Mouse (Mus musculus) liver, adult (tissue): ENCODE data around the gene Taf3.

ENCODE experiments used
- GATA4 ChIP-seq: IDR thresholded peaks from 2 replicates; pipeline ENCODE4 v1.6.1; 2014; ENCODE audit warnings: mild to moderate bottlenecking, low read length; ENCODE audit not compliant: insufficient replicate concordance

Taf3 gene

GRCm38 (mm10) chr2:9888913-9889650, 159.3 kb downstream of the Taf3 start, which contains the start of gene 9230102O04Rik:
9230102O04Rik (minus strand) TSS chr2:9889540.
- TF ChIP-seq GATA4 = no peak

GRCm38 (mm10) chr2:9887636-9888035, 160.8 kb downstream of the Taf3 start:
- no peak for TF ChIP-seq GATA4

- no peak for TF ChIP-seq GATA4
Measured at GRCm38 (mm10) chr2:9886921-9887610, 161.3 kb downstream of the Taf3 start.

GRCm38 (mm10) chr2:9886031-9886430, 162.4 kb downstream of the Taf3 start:
- TF ChIP-seq GATA4 = no peak

- no peak for TF ChIP-seq GATA4
Measured at GRCm38 (mm10) chr2:9885217-9885770, 163.1 kb downstream of the Taf3 start.

- TF ChIP-seq GATA4 = no peak
Measured at GRCm38 (mm10) chr2:9884533-9885216, 163.7 kb downstream of the Taf3 start.

- no peak for TF ChIP-seq GATA4
Measured at GRCm38 (mm10) chr2:9883803-9884532, 164.4 kb downstream of the Taf3 start.

GRCm38 (mm10) chr2:9882926-9883802, 165.2 kb downstream of the Taf3 start:
- TF ChIP-seq GATA4 = no peak

GRCm38 (mm10) chr2:9882371-9882925, 165.9 kb downstream of the Taf3 start:
- no peak for TF ChIP-seq GATA4

GRCm38 (mm10) chr2:9881611-9882023, 166.8 kb downstream of the Taf3 start:
- no peak for TF ChIP-seq GATA4

- TF ChIP-seq GATA4 = no peak
Measured at GRCm38 (mm10) chr2:9881051-9881591, 167.3 kb downstream of the Taf3 start, which contains the start of gene 4930412O13Rik. 4930412O13Rik (plus strand) TSS chr2:9881252.

GRCm38 (mm10) chr2:9880271-9880670, 168.1 kb downstream of the Taf3 start:
- no peak for TF ChIP-seq GATA4

- no peak; the same call in 1 of the 2 replicates for TF ChIP-seq GATA4
Measured at GRCm38 (mm10) chr2:9879493-9879892, 168.9 kb downstream of the Taf3 start.

- no peak for TF ChIP-seq GATA4
Measured at GRCm38 (mm10) chr2:9879092-9879491, 169.3 kb downstream of the Taf3 start.
